Mouse (Mus musculus): ENCODE results near the gene Cntnap2.

DNA sequence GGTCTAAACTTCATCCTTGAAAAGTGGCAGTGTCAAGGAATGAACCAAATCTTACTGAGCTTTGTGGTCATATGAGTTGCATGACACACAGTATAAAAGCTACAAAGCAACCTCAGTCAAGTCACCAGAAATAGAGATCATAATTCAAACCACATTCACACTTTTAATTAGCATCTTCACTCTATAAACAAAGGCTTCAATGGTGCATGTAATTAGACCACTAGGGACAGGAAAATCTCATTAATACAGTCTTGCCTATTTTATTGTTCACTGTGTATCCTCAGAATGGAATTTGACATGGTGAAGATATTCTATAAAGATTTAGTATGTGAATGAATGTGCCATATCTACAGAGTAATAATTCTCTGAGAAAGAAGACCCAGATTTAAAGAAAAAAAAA, 2232.8 kb downstream of the Cntnap2 start:
- TF ChIP-seq JUND (conservative IDR thresholded peaks at IDR 0.05; ENCODE audit: low read depth, low read length): no peak
- TF ChIP-seq CHD2 (IDR thresholded peaks at IDR 0.05; ENCODE audit: low read length): no peak
- TF ChIP-seq CHD1 (IDR thresholded peaks at IDR 0.05; ENCODE audit: low read depth, low read length): no peak
- no peak for TF ChIP-seq NRF1 (IDR thresholded peaks at IDR 0.05; ENCODE audit: low read depth, low read length)
